Mouse (Mus musculus): Measurements from ENCODE around the gene Gk2. TPM values are rescaled to one million over a fixed set of nuclear protein-coding genes. Genes with fewer than 3 reads are reported as not detected.

Gk2 gene
- polyA plus RNA-seq, 1 experiment from 2014 or later = not detected

GRCm38 (mm10) chr5:97462856-97463255 is 6.0 kb upstream of the Gk2 start:
- Histone ChIP-seq H3K27ac (ENCODE audit: low read length) (no peak overlapping the region), H3K9me3 (replicated peaks; ENCODE audit: control insufficient read depth, low read length) (no peaks in the 10 kb centered on the region), H3K4me3 (ENCODE audit: low read length) (no peak overlapping the region), H3K4me2 (ENCODE audit: low read depth, low read length) (no peak overlapping the region), H3K4me1 (ENCODE audit: control insufficient read depth, insufficient read depth, low read length) (no peaks in the 10 kb centered on the region), H3K36me3 (ENCODE audit: control insufficient read depth, insufficient read depth) (no peaks in the 10 kb centered on the region), H3K27me3 (ENCODE audit: control insufficient read depth, insufficient read depth, low read length) (no peaks in the 10 kb centered on the region), H3K9ac (ENCODE audit: low read length) (no peak overlapping the region)
- 90% methylated on average over 3 of the region's 3 CpGs for WGBS
- no peak for ATAC-seq (replicated peaks; ENCODE audit: extremely low read depth, insufficient read depth, low FRiP score)

- WGBS = 78% methylated on average over 4 of the region's 4 CpGs
- Histone ChIP-seq H3K4me3 (ENCODE audit: low read length) (no peak overlapping the region), H3K4me2 (ENCODE audit: low read depth, low read length) (no peak overlapping the region), H3K27ac (ENCODE audit: low read length) (no peak overlapping the region), H3K27me3 (ENCODE audit: control insufficient read depth, insufficient read depth, low read length) (no peaks in the 10 kb centered on the region), H3K36me3 (ENCODE audit: control insufficient read depth, insufficient read depth) (no peaks in the 10 kb centered on the region), H3K4me1 (ENCODE audit: control insufficient read depth, insufficient read depth, low read length) (no peaks in the 10 kb centered on the region), H3K9me3 (replicated peaks; ENCODE audit: control insufficient read depth, low read length) (0 out of 2 replicates have a peak, but pooled peaks cover 2% of the 10 kb centered on the region), H3K9ac (ENCODE audit: low read length) (no peak overlapping the region)
- no peak for ATAC-seq (replicated peaks; ENCODE audit: extremely low read depth, insufficient read depth, low FRiP score)
Measured at GRCm38 (mm10) chr5:97451451-97451850, 5.4 kb downstream of the Gk2 start.

GRCm38 (mm10) chr5:97444191-97444590 is 12.6 kb downstream of the Gk2 start:
- WGBS = 68% methylated on average over 1 of the region's 1 CpGs
- Histone ChIP-seq H3K4me2 (ENCODE audit: low read depth, low read length) (no peak overlapping the region), H3K9me3 (replicated peaks; ENCODE audit: control insufficient read depth, low read length) (0 out of 2 replicates have a peak, but pooled peaks cover 2% of the 10 kb centered on the region), H3K9ac (ENCODE audit: low read length) (no peak overlapping the region), H3K4me1 (ENCODE audit: control insufficient read depth, insufficient read depth, low read length) (no peaks in the 10 kb centered on the region), H3K4me3 (ENCODE audit: low read length) (no peak overlapping the region), H3K27me3 (ENCODE audit: control insufficient read depth, insufficient read depth, low read length) (no peaks in the 10 kb centered on the region), H3K36me3 (ENCODE audit: control insufficient read depth, insufficient read depth) (no peaks in the 10 kb centered on the region), H3K27ac (ENCODE audit: low read length) (no peak overlapping the region)
- no peak for ATAC-seq (replicated peaks; ENCODE audit: extremely low read depth, insufficient read depth, low FRiP score)

- H3K4me2 ChIP-seq (ENCODE audit: low read depth, low read length) = no peak overlapping the region
- H3K4me3 ChIP-seq (ENCODE audit: low read length) = no peak overlapping the region
- no peaks in the 10 kb centered on the region for H3K9me3 ChIP-seq (replicated peaks; ENCODE audit: control insufficient read depth, low read length)
- no peak overlapping the region for H3K27ac ChIP-seq (ENCODE audit: low read length)
- WGBS = 91% methylated on average over 2 of the region's 2 CpGs
- ATAC-seq (replicated peaks; ENCODE audit: extremely low read depth, insufficient read depth, low FRiP score) = no peak
- H3K36me3 ChIP-seq (ENCODE audit: control insufficient read depth, insufficient read depth) = no peaks in the 10 kb centered on the region
- no peaks in the 10 kb centered on the region for H3K27me3 ChIP-seq (ENCODE audit: control insufficient read depth, insufficient read depth, low read length)
- H3K4me1 ChIP-seq (ENCODE audit: control insufficient read depth, insufficient read depth, low read length) = no peaks in the 10 kb centered on the region
- no peak overlapping the region for H3K9ac ChIP-seq (ENCODE audit: low read length)
Measured at GRCm38 (mm10) chr5:97432512-97432911, 24.3 kb downstream of the Gk2 start.

GRCm38 (mm10) chr5:97429976-97430375 is 26.8 kb downstream of the Gk2 start:
- no peak overlapping the region for H3K27ac ChIP-seq (ENCODE audit: low read length)
- H3K9me3 ChIP-seq (replicated peaks; ENCODE audit: control insufficient read depth, low read length) = no peaks in the 10 kb centered on the region
- no peak overlapping the region for H3K4me2 ChIP-seq (ENCODE audit: low read depth, low read length)
- no peak overlapping the region for H3K9ac ChIP-seq (ENCODE audit: low read length)
- H3K27me3 ChIP-seq (ENCODE audit: control insufficient read depth, insufficient read depth, low read length) = no peaks in the 10 kb centered on the region
- no peak for ATAC-seq (replicated peaks; ENCODE audit: extremely low read depth, insufficient read depth, low FRiP score)
- H3K4me1 ChIP-seq (ENCODE audit: control insufficient read depth, insufficient read depth, low read length) = no peaks in the 10 kb centered on the region
- no peaks in the 10 kb centered on the region for H3K36me3 ChIP-seq (ENCODE audit: control insufficient read depth, insufficient read depth)
- 91% methylated on average over 9 of the region's 9 CpGs for WGBS
- no peak overlapping the region for H3K4me3 ChIP-seq (ENCODE audit: low read length)

GRCm38 (mm10) chr5:97421669-97422068 is 35.2 kb downstream of the Gk2 start:
- H3K27ac ChIP-seq (ENCODE audit: low read length) = no peak overlapping the region
- no peaks in the 10 kb centered on the region for H3K36me3 ChIP-seq (ENCODE audit: control insufficient read depth, insufficient read depth)
- H3K27me3 ChIP-seq (ENCODE audit: control insufficient read depth, insufficient read depth, low read length) = no peaks in the 10 kb centered on the region
- no peak overlapping the region for H3K4me3 ChIP-seq (ENCODE audit: low read length)
- H3K9ac ChIP-seq (ENCODE audit: low read length) = no peak overlapping the region
- no peaks in the 10 kb centered on the region for H3K4me1 ChIP-seq (ENCODE audit: control insufficient read depth, insufficient read depth, low read length)
- 77% methylated on average over 2 of the region's 2 CpGs for WGBS
- no peak overlapping the region for H3K4me2 ChIP-seq (ENCODE audit: low read depth, low read length)
- no peaks in the 10 kb centered on the region for H3K9me3 ChIP-seq (replicated peaks; ENCODE audit: control insufficient read depth, low read length)
- ATAC-seq (replicated peaks; ENCODE audit: extremely low read depth, insufficient read depth, low FRiP score) = no peak

GRCm38 (mm10) chr5:97417185-97417584 is 39.6 kb downstream of the Gk2 start:
- no peak overlapping the region for H3K4me2 ChIP-seq (ENCODE audit: low read depth, low read length)
- no peak for ATAC-seq (replicated peaks; ENCODE audit: extremely low read depth, insufficient read depth, low FRiP score)
- no peaks in the 10 kb centered on the region for H3K36me3 ChIP-seq (ENCODE audit: control insufficient read depth, insufficient read depth)

GRCm38 (mm10) chr5:97415837-97416236 is 41.0 kb downstream of the Gk2 start:
- no peak overlapping the region for H3K27ac ChIP-seq (ENCODE audit: low read length)
- H3K27me3 ChIP-seq (ENCODE audit: control insufficient read depth, insufficient read depth, low read length) = no peaks in the 10 kb centered on the region
- H3K9ac ChIP-seq (ENCODE audit: low read length) = no peak overlapping the region
- no peaks in the 10 kb centered on the region for H3K36me3 ChIP-seq (ENCODE audit: control insufficient read depth, insufficient read depth)
- H3K4me3 ChIP-seq (ENCODE audit: low read length) = no peak overlapping the region
- H3K9me3 ChIP-seq (replicated peaks; ENCODE audit: control insufficient read depth, low read length) = no peaks in the 10 kb centered on the region
- 64% methylated on average over 6 of the region's 6 CpGs for WGBS
- no peaks in the 10 kb centered on the region for H3K4me1 ChIP-seq (ENCODE audit: control insufficient read depth, insufficient read depth, low read length)
- ATAC-seq (replicated peaks; ENCODE audit: extremely low read depth, insufficient read depth, low FRiP score) = no peak
- H3K4me2 ChIP-seq (ENCODE audit: low read depth, low read length) = no peak overlapping the region

More at GRCm38 (mm10) chr5:97417185-97417584, 39.6 kb downstream of the Gk2 start:
- H3K9me3 ChIP-seq (replicated peaks; ENCODE audit: control insufficient read depth, low read length) = no peaks in the 10 kb centered on the region
- H3K27me3 ChIP-seq (ENCODE audit: control insufficient read depth, insufficient read depth, low read length) = no peaks in the 10 kb centered on the region
- H3K4me1 ChIP-seq (ENCODE audit: control insufficient read depth, insufficient read depth, low read length) = no peaks in the 10 kb centered on the region
- H3K4me3 ChIP-seq (ENCODE audit: low read length) = no peak overlapping the region
- WGBS = 67% methylated on average over 2 of the region's 2 CpGs
- H3K9ac ChIP-seq (ENCODE audit: low read length) = no peak overlapping the region
- H3K27ac ChIP-seq (ENCODE audit: low read length) = no peak overlapping the region

- H3K4me3 ChIP-seq (ENCODE audit: low read length) = no peak overlapping the region
- no peak for ATAC-seq (replicated peaks; ENCODE audit: extremely low read depth, insufficient read depth, low FRiP score)
- no peak overlapping the region for H3K9ac ChIP-seq (ENCODE audit: low read length)
- no peaks in the 10 kb centered on the region for H3K27me3 ChIP-seq (ENCODE audit: control insufficient read depth, insufficient read depth, low read length)
- no peak overlapping the region for H3K27ac ChIP-seq (ENCODE audit: low read length)
- WGBS = 79% methylated on average over 3 of the region's 3 CpGs
- H3K9me3 ChIP-seq (replicated peaks; ENCODE audit: control insufficient read depth, low read length) = no peaks in the 10 kb centered on the region
- no peaks in the 10 kb centered on the region for H3K36me3 ChIP-seq (ENCODE audit: control insufficient read depth, insufficient read depth)
- no peaks in the 10 kb centered on the region for H3K4me1 ChIP-seq (ENCODE audit: control insufficient read depth, insufficient read depth, low read length)
- H3K4me2 ChIP-seq (ENCODE audit: low read depth, low read length) = no peak overlapping the region
Measured at GRCm38 (mm10) chr5:97413716-97414115, 43.1 kb downstream of the Gk2 start.

- no peak for ATAC-seq (replicated peaks; ENCODE audit: extremely low read depth, insufficient read depth, low FRiP score)
Measured at GRCm38 (mm10) chr5:97410190-97410589, 46.6 kb downstream of the Gk2 start.

More at GRCm38 (mm10) chr5:97410190-97410589, 46.6 kb downstream of the Gk2 start:
- Histone ChIP-seq H3K4me1 (ENCODE audit: control insufficient read depth, insufficient read depth, low read length) (no peaks in the 10 kb centered on the region), H3K4me2 (ENCODE audit: low read depth, low read length) (no peak overlapping the region), H3K27me3 (ENCODE audit: control insufficient read depth, insufficient read depth, low read length) (no peaks in the 10 kb centered on the region), H3K9me3 (replicated peaks; ENCODE audit: control insufficient read depth, low read length) (no peaks in the 10 kb centered on the region), H3K9ac (ENCODE audit: low read length) (no peak overlapping the region), H3K27ac (ENCODE audit: low read length) (no peak overlapping the region), H3K4me3 (ENCODE audit: low read length) (no peak overlapping the region), H3K36me3 (ENCODE audit: control insufficient read depth, insufficient read depth) (no peaks in the 10 kb centered on the region)
- 81% methylated on average over 6 of the region's 6 CpGs for WGBS
